In the genomic region with DNA sequence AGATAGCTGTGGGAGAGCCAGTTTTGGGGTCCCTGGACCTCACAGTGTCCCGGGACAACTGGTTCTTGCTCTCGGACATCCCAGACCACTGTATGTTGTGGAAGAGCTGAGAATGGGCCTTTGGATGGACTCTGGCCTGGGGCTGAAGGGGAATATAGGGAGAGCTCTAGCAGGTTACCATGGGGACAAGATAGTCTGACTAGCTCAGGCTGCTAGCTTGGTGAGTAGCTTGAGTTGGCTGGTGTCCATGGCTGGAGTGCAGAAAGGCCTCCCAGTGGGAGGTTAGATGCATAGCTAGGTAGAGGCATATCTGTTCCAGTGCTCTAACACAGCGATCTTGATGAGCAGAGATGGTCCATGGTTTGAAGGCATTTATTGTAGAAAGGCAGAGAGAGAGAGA, we compare ENCODE assay signal across 19 mouse cellular contexts.
"Had no signal": no experiment of that assay in that cellular context is flagged by ENCODE, and none has a peak within 500 bp of the region (broad histone marks: within the 10 kb centered on the region; RNA-seq: fewer than 3 reads in every experiment).

No protein-coding gene starts in this region.

- H3K36me3 ChIP-seq: kidney, embryonic 15.5 days; limb, embryonic 12.5 days; limb, embryonic 15.5 days; liver, embryonic 12.5 days; liver, embryonic 15.5 days had no signal

- H3K9me3 ChIP-seq: kidney, embryonic 15.5 days; limb, embryonic 12.5 days; limb, embryonic 15.5 days; liver, embryonic 12.5 days; liver, embryonic 15.5 days had no signal

- H3K27ac ChIP-seq: kidney, embryonic 15.5 days; layer of hippocampus, adult 2 months; limb, embryonic 12.5 days; limb, embryonic 15.5 days; liver, embryonic 12.5 days; liver, embryonic 15.5 days; stomach, postnatal 0 days had no signal

- H3K4me1 ChIP-seq: kidney, embryonic 15.5 days; limb, embryonic 12.5 days; limb, embryonic 15.5 days; liver, embryonic 12.5 days; liver, embryonic 15.5 days had no signal

- H3K4me2 ChIP-seq: kidney, embryonic 15.5 days; limb, embryonic 12.5 days; limb, embryonic 15.5 days; liver, embryonic 12.5 days; liver, embryonic 15.5 days; midbrain, embryonic 11.5 days had no signal

- DNase-seq: kidney, adult 11 months; kidney, adult 8-10 months; kidney, postnatal 14 days; layer of hippocampus, adult 9-11 months; lung, adult 2 months; lung, postnatal 14 days; lung, postnatal 4 days; midbrain, embryonic 14.5 days; thymus, adult 2 months; thymus, postnatal 14 days; thymus, postnatal 4 days had no signal

- H3K9ac ChIP-seq: kidney, embryonic 15.5 days; limb, embryonic 12.5 days; limb, embryonic 15.5 days; liver, embryonic 12.5 days; liver, embryonic 15.5 days had no signal

- H3K4me3 ChIP-seq: kidney, embryonic 15.5 days; layer of hippocampus, adult 2 months; limb, embryonic 12.5 days; limb, embryonic 15.5 days; liver, embryonic 12.5 days; liver, embryonic 15.5 days had no signal

- H3K27me3 ChIP-seq: kidney, embryonic 15.5 days; limb, embryonic 12.5 days; limb, embryonic 15.5 days; liver, embryonic 12.5 days; liver, embryonic 15.5 days had no signal

- ATAC-seq: liver, embryonic 12.5 days had no signal
